Mouse (Mus musculus): ENCODE measurements around the gene Olfr115.

Gene Olfr115

GRCm38 (mm10) chr17:37627009-37627408 lies at the start of gene Olfr115, which contains the start of gene Olfr116:
TSS of gene Olfr115 (minus strand) at chr17:37627109.
TSS of gene Olfr116 (minus strand) at chr17:37627199.
- in situ Hi-C loops (cut with MboI, MseI) = no loop called here

GRCm38 (mm10) chr17:37666688-37667087 lies 39.8 kb upstream of the Olfr115 start, which contains the start of gene Olfr118:
TSS of gene Olfr118 (plus strand) at chr17:37666988.
- in situ Hi-C loops (cut with MboI, MseI) = no loop called here

- in situ Hi-C loops (cut with MboI, MseI) = no loop called here
Measured at GRCm38 (mm10) chr17:37663682-37664081, 36.8 kb upstream of the Olfr115 start, which contains the start of gene Olfr117. TSS of gene Olfr117 (minus strand) at chr17:37663782.

DNA sequence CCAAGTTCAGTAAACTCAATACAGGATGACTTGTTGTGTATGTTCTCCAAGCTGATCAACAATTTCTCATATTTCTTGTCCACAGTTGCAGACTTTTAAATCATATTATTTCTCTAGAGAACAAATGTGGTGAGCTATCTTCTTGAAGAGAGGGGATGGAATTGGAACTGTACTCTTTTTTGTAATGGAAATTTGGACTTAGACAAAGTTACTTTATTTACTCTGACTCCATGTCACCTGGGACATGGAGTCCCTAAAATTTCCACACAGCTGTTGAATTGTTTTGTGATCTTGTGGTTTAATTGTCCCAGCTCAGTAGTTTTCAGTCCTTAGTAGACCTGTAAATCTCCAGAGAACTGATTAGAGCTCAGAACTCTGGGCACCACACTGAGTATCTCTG lies 34.3 kb downstream of the Olfr115 start, which contains the start of gene Olfr114:
Gene Olfr114 (minus strand): TSS at position 101 of the 400 bp plus-strand sequence.
- in situ Hi-C loops (cut with MboI, MseI) = no loop called here

DNA sequence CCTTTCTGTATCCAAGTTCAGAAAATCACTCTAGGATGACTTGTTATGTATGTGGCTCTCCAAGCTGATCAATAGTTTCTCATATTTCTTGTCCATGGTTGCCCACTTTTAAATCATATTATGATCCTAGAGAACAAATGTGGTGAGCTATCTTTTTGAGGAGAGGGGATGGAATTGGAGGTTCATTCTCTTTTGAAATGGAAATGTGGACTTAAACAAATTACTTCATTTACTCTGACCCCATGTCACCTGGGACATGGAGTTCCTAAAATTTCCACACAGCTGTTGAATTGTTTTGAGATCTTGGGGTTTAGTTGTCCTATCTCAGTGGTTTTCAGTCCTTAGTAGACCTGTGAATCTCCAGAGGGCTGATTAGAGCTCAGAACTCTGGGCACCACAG lies 49.3 kb downstream of the Olfr115 start, which contains the start of gene Olfr113:
Gene Olfr113 (minus strand): TSS at position 101 of the 400 bp plus-strand sequence.
- in situ Hi-C loops (cut with MboI, MseI) = no loop called here

- in situ Hi-C loops (cut with MboI, MseI) = no loop called here
Measured at GRCm38 (mm10) chr17:37569351-37569750, 57.6 kb downstream of the Olfr115 start, which contains the start of gene Olfr112. TSS of gene Olfr112 (minus strand) at chr17:37569451.

Data from regulatory T cell (primary cell).